Mouse (Mus musculus) MEL (cell line): ENCODE measurements around the gene Vwf. TPM values are rescaled to one million over a fixed set of nuclear protein-coding genes. Genes with fewer than 3 reads are reported as not detected.

Experiments used
- DNase-seq: peaks from one replicate; pipeline ENCODE4 v3.0.0; 2011; ENCODE audit warnings: low read depth, low spot score
- H3K27ac ChIP-seq: 2 replicates; pipeline ENCODE4 v1.5.1; 2012; ENCODE audit warnings: low read depth, mild to moderate bottlenecking, control low read depth, low read length, moderate library complexity; ENCODE audit not compliant: control insufficient read depth
- H3K27me3 ChIP-seq, 2 experiments: fragments of 150-350 bp in 1 of 2; sonication (generic) in 1 of 2; 2 replicates each; pipeline ENCODE4 v1.6.1; 2012; ENCODE audit warnings: low read length in 2 of 2, mild to moderate bottlenecking in 2 of 2, improper control_type of control experiment in 1 of 2, moderate library complexity in 1 of 2; ENCODE audit not compliant: insufficient read depth in 2 of 2, control insufficient read depth in 1 of 2
- H3K36me3 ChIP-seq, 2 experiments: 2 replicates each; pipeline ENCODE4 v1.6.1; 2012 to 2014; ENCODE audit warnings: low read length in 2 of 2, improper control_type of control experiment in 1 of 2, inconsistent platforms in 1 of 2, mild to moderate bottlenecking in 1 of 2; ENCODE audit not compliant: insufficient read depth in 2 of 2, control insufficient read depth in 1 of 2
- H3K4me1 ChIP-seq, 2 experiments: fragments of 150-350 bp in 1 of 2; sonication (generic) in 1 of 2; 2 replicates each; pipeline ENCODE4 v1.6.1; 2012; ENCODE audit warnings: low read length in 2 of 2, improper control_type of control experiment in 1 of 2, mild to moderate bottlenecking in 1 of 2; ENCODE audit not compliant: insufficient read depth in 2 of 2, control insufficient read depth in 1 of 2
- H3K4me3 ChIP-seq, 2 experiments: fragments of 150-350 bp in 1 of 2; sonication (generic) in 1 of 2; 2 replicates each; pipeline ENCODE4 v1.5.1; 2012; ENCODE audit warnings: low read depth in 2 of 2, low read length in 2 of 2, mild to moderate bottlenecking in 2 of 2, moderate library complexity in 2 of 2, control low read depth in 1 of 2, improper control_type of control experiment in 1 of 2; ENCODE audit not compliant: control insufficient read depth in 1 of 2, insufficient read depth in 1 of 2
- H3K79me2 ChIP-seq: 2 replicates; pipeline ENCODE4 v1.6.1; 2012; ENCODE audit warnings: mild to moderate bottlenecking, low read length, moderate library complexity; ENCODE audit not compliant: control insufficient read depth, poor library complexity, insufficient read depth
- H3K9ac ChIP-seq: 2 replicates; pipeline ENCODE4 v1.6.1; 2012; ENCODE audit warnings: low read depth, mild to moderate bottlenecking, control low read depth, low read length, moderate library complexity; ENCODE audit not compliant: control insufficient read depth, poor library complexity, severe bottlenecking
- H3K9me3 ChIP-seq: fragments of 150-350 bp; sonication (generic); replicated peaks from 2 replicates; pipeline ENCODE4 v1.6.1; 2012; ENCODE audit warnings: mild to moderate bottlenecking, low read length, improper control_type of control experiment, moderate library complexity; ENCODE audit not compliant: insufficient read depth
- BHLHE40 ChIP-seq: IDR thresholded peaks from 2 replicates; pipeline ENCODE4 v1.6.1; 2012; ENCODE audit warnings: low read depth, mild to moderate bottlenecking, inconsistent platforms, low read length, improper control_type of control experiment, borderline replicate concordance
- CHD1 ChIP-seq: IDR thresholded peaks from 2 replicates; pipeline ENCODE4 v1.6.1; 2012; ENCODE audit warnings: low read depth, mild to moderate bottlenecking, inconsistent platforms, low read length, improper control_type of control experiment
- CHD2 ChIP-seq: IDR thresholded peaks from 2 replicates; pipeline ENCODE4 v1.6.1; 2011; ENCODE audit warnings: low read length, improper control_type of control experiment
- CTCF ChIP-seq, 3 experiments: IDR thresholded peaks in 2 of 3; conservative IDR thresholded peaks in 1 of 3; 2 replicates each; pipeline ENCODE4 v1.5.1; 2011 to 2012; ENCODE audit warnings: low read length in 3 of 3, low read depth in 2 of 3, mild to moderate bottlenecking in 2 of 3, improper control_type of control experiment in 1 of 3, inconsistent platforms in 1 of 3, mixed read lengths in 1 of 3, moderate library complexity in 1 of 3; ENCODE audit not compliant: control insufficient read depth in 1 of 3, insufficient read depth in 1 of 3, poor library complexity in 1 of 3, severe bottlenecking in 1 of 3
- ELF1 ChIP-seq: IDR thresholded peaks from 2 replicates; pipeline ENCODE4 v1.6.1; 2014; ENCODE audit warnings: low read depth, mild to moderate bottlenecking, inconsistent platforms, low read length, improper control_type of control experiment, moderate library complexity
- EP300 ChIP-seq, 2 experiments: IDR thresholded peaks; 2 replicates each; pipeline ENCODE4 v1.6.1; 2011; ENCODE audit warnings: improper control_type of control experiment in 2 of 2, low read length in 2 of 2, low read depth in 1 of 2, mild to moderate bottlenecking in 1 of 2
- ETS1 ChIP-seq: IDR thresholded peaks from 2 replicates; pipeline ENCODE4 v1.6.1; 2012; ENCODE audit warnings: low read depth, mild to moderate bottlenecking, inconsistent platforms, low read length, improper control_type of control experiment, moderate library complexity
- HCFC1 ChIP-seq: IDR thresholded peaks from 2 replicates; pipeline ENCODE4 v1.6.1; 2012; ENCODE audit warnings: low read depth, mild to moderate bottlenecking, inconsistent platforms, low read length, improper control_type of control experiment, moderate library complexity
- JUND ChIP-seq: IDR thresholded peaks from 2 replicates; pipeline ENCODE4 v1.6.1; 2011; ENCODE audit warnings: low read depth, mild to moderate bottlenecking, improper control_type of control experiment, low read length
- KAT2A ChIP-seq: conservative IDR thresholded peaks from 2 replicates; pipeline ENCODE4 v1.6.1; 2012; ENCODE audit warnings: low read depth, low read length, improper control_type of control experiment, inconsistent platforms
- MAFK ChIP-seq: IDR thresholded peaks from 2 replicates; pipeline ENCODE4 v1.6.1; 2011; ENCODE audit warnings: low read depth, mild to moderate bottlenecking, low read length, improper control_type of control experiment, borderline replicate concordance
- MAZ ChIP-seq: IDR thresholded peaks from 2 replicates; pipeline ENCODE4 v1.6.1; 2012; ENCODE audit warnings: low read depth, mild to moderate bottlenecking, inconsistent platforms, low read length, improper control_type of control experiment
- MEF2A ChIP-seq: IDR thresholded peaks from 2 replicates; pipeline ENCODE4 v1.6.1; 2014; ENCODE audit warnings: low read depth, mild to moderate bottlenecking, inconsistent platforms, low read length, improper control_type of control experiment; ENCODE audit not compliant: poor library complexity, insufficient replicate concordance, severe bottlenecking; ENCODE audit errors: extremely low read depth
- MYB ChIP-seq: IDR thresholded peaks from 2 replicates; pipeline ENCODE4 v1.6.1; 2011; ENCODE audit warnings: mild to moderate bottlenecking, low read depth, low read length, improper control_type of control experiment
- NELFE ChIP-seq: IDR thresholded peaks from 2 replicates; pipeline ENCODE4 v1.6.1; 2011; ENCODE audit warnings: low read depth, low read length, improper control_type of control experiment
- POLR2A ChIP-seq, 2 experiments: IDR thresholded peaks; 2 replicates each; pipeline ENCODE4 v1.6.1; 2011 to 2012; ENCODE audit warnings: low read length in 2 of 2, mild to moderate bottlenecking in 2 of 2, control low read depth in 1 of 2, improper control_type of control experiment in 1 of 2, low read depth in 1 of 2, moderate library complexity in 1 of 2; ENCODE audit not compliant: control insufficient read depth in 1 of 2, insufficient read depth in 1 of 2, poor library complexity in 1 of 2
- POLR2AphosphoS2 ChIP-seq: IDR thresholded peaks from 2 replicates; pipeline ENCODE4 v1.6.1; 2011; ENCODE audit warnings: low read length, improper control_type of control experiment
- POLR2AphosphoS5 ChIP-seq: IDR thresholded peaks from 2 replicates; pipeline ENCODE4 v1.6.1; 2012; ENCODE audit warnings: low read depth, borderline replicate concordance, mild to moderate bottlenecking, inconsistent platforms, low read length, moderate library complexity, mixed read lengths
- RAD21 ChIP-seq: IDR thresholded peaks from 2 replicates; pipeline ENCODE4 v1.6.1; 2011; ENCODE audit warnings: mild to moderate bottlenecking, low read depth, low read length, improper control_type of control experiment
- RCOR1 ChIP-seq: IDR thresholded peaks from 2 replicates; pipeline ENCODE4 v1.6.1; 2012; ENCODE audit warnings: low read depth, mild to moderate bottlenecking, inconsistent platforms, low read length, improper control_type of control experiment
- SMC3 ChIP-seq: IDR thresholded peaks from 2 replicates; pipeline ENCODE4 v1.6.1; 2011; ENCODE audit warnings: low read depth, low read length, improper control_type of control experiment
- TBP ChIP-seq: IDR thresholded peaks from 2 replicates; pipeline ENCODE4 v1.8.0; 2011; ENCODE audit warnings: low read depth, low read length, improper control_type of control experiment
- TCF12 ChIP-seq: IDR thresholded peaks from 2 replicates; pipeline ENCODE4 v1.6.1; 2014; ENCODE audit warnings: low read depth, mild to moderate bottlenecking, inconsistent platforms, low read length, improper control_type of control experiment, moderate library complexity
- UBTF ChIP-seq: IDR thresholded peaks from 2 replicates; pipeline ENCODE4 v1.6.1; 2012; ENCODE audit warnings: low read depth, mild to moderate bottlenecking, inconsistent platforms, low read length, improper control_type of control experiment, moderate library complexity, borderline replicate concordance; ENCODE audit not compliant: insufficient read depth
- ZKSCAN1 ChIP-seq: IDR thresholded peaks from 2 replicates; pipeline ENCODE4 v1.6.1; 2012; ENCODE audit warnings: low read depth, mild to moderate bottlenecking, inconsistent platforms, low read length, improper control_type of control experiment, moderate library complexity
- ZNF384 ChIP-seq: IDR thresholded peaks from 2 replicates; pipeline ENCODE4 v1.6.1; 2012; ENCODE audit warnings: low read depth, mild to moderate bottlenecking, inconsistent platforms, low read length, improper control_type of control experiment
- polyA plus RNA-seq, 2 experiments: library from polyadenylated mRNA; stranded (reverse) in 1 of 2; unstranded in 1 of 2; fragments of >175 nt in 1 of 2; fragments of >200 nt in 1 of 2; gene quantifications; 2 replicates each; pipeline versions ENCODE4 v1.2.1 to v1.2.4; 2012; ENCODE audit warnings: low replicate concordance in 2 of 2, low read depth in 1 of 2; ENCODE audit not compliant: insufficient read length in 2 of 2, insufficient read depth in 1 of 2, missing spikeins in 1 of 2
- total RNA-seq: library from RNA; depleted of rRNA; stranded (reverse); fragments of 300-350 nt; gene quantifications from 2 replicates; pipeline ENCODE4 v1.2.3, GENCODE M21; 2012

Gene Vwf
- total and polyA plus RNA-seq, 3 experiments = 0.29 to 0.42 TPM; not detected in 1

DNA sequence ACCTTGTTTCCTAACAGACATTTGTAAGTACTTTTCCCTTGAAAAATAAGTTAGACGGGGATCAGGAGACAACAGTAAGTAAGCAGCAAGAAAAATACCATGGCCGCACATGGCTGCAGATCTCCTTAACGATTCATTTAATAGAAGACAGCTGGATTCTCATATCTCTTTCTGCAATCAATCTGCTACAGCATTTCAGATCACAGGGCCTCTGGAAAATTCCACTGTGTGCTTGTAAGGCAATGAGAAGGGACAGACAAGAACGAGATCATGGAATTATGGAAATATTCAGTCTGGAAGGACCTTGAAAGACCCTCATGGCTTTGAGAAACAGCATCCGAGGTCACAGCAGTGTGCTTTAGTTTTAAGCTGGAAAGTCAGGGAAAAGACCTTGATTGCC lies 55.2 kb downstream of the Vwf start:
- H3K4me3 ChIP-seq = no peak overlapping the region
- H3K9me3 ChIP-seq = no peaks in the 10 kb centered on the region
- H3K9ac ChIP-seq = no peak overlapping the region

DNA sequence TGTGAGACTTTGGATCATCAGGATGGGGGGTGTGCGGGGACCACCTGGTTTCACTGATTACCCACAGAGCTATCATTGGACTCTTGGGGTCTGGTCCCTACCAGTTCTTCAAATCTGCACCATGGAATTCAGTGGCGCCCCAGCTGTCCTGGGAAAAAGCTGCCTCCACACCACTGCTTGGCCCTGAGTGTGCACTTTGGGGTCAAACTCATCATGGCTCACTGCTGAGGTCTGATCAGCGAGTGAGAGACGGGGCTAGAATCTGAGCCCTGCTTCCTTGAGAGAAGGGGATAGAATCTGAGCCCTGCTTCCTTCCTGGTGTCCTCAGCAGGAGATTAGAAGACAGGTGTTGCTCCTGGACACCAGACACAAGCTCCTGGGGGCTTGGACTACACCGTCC lies 55.8 kb downstream of the Vwf start:
- H3K36me3 ChIP-seq = no peaks in the 10 kb centered on the region

More for the DNA sequence above, 55.2 kb downstream of the Vwf start:
- TF ChIP-seq KAT2A (no peak), RAD21 (no peak), JUND (no peak), TBP (no peak), SMC3 (no peak), POLR2AphosphoS2 (no peak), MYB (no peak), MEF2A (no peak), UBTF (no peak), POLR2AphosphoS5 (no peak), ETS1 (no peak), BHLHE40 (no peak), ZNF384 (no peak), ELF1 (no peak), CHD1 (no peak), MAFK (no peak)
- TF ChIP-seq, all 39 proteins: peak for 0
- H3K36me3 ChIP-seq = no peaks in the 10 kb centered on the region
- H3K27me3 ChIP-seq = peaks cover 0 to 3% of the 10 kb centered on the region in 2 experiments; a peak in 1 of 4 replicates
- H3K27ac ChIP-seq = no peak overlapping the region
- no peaks in the 10 kb centered on the region for H3K79me2 ChIP-seq
- peaks cover 0 to 2% of the 10 kb centered on the region in 2 experiments; a peak in 1 of 4 replicates for H3K4me1 ChIP-seq
- no peak for DNase-seq

More for the DNA sequence above, 55.8 kb downstream of the Vwf start:
- Histone ChIP-seq H3K79me2 (no peaks in the 10 kb centered on the region), H3K4me3 (no peak overlapping the region), H3K9me3 (no peaks in the 10 kb centered on the region), H3K4me1 (peaks cover 0 to 2% of the 10 kb centered on the region in 2 experiments; a peak in 1 of 4 replicates), H3K27ac (no peak overlapping the region), H3K27me3 (peaks cover 0 to 3% of the 10 kb centered on the region in 2 experiments; a peak in 1 of 4 replicates), H3K9ac (no peak overlapping the region)
- no peak for TF ChIP-seq CTCF (IDR thresholded peaks at IDR 0.05 in 2 of 3, conservative IDR thresholded peaks at IDR 0.05 in 1 of 3; ENCODE audit: control insufficient read depth in 1 of 3, insufficient read depth in 1 of 3, low read depth in 2 of 3, low read length in 3 of 3, poor library complexity in 1 of 3, severe bottlenecking in 1 of 3)
- no peak for TF ChIP-seq ZKSCAN1
- TF ChIP-seq MAZ = no peak
- no peak for TF ChIP-seq POLR2A (IDR thresholded peaks at IDR 0.05; ENCODE audit: control insufficient read depth in 1 of 2, insufficient read depth in 1 of 2, low read depth in 1 of 2, low read length in 2 of 2, poor library complexity in 1 of 2)
- no peak for TF ChIP-seq ZNF384
- TF ChIP-seq CHD2 = no peak
- TF ChIP-seq MEF2A = no peak
- no peak for TF ChIP-seq NELFE
- no peak for TF ChIP-seq POLR2AphosphoS5
- TF ChIP-seq TCF12 = no peak
- no peak for TF ChIP-seq HCFC1
- TF ChIP-seq JUND = no peak
- no peak for TF ChIP-seq EP300 (IDR thresholded peaks at IDR 0.05; ENCODE audit: low read depth in 1 of 2, low read length in 2 of 2)
- TF ChIP-seq BHLHE40 = no peak
- no peak for TF ChIP-seq UBTF
- no peak for TF ChIP-seq SMC3
- TF ChIP-seq CHD1 = no peak
- no peak for TF ChIP-seq RCOR1
- DNase-seq = no peak
